Mouse (Mus musculus): ENCODE measurements at regions not wholly inside any gene's neighbourhood (a gene's known extent, or its start where the extent isn't known, plus 50 kb on each side); places are given as distances from the start of the nearest gene placed in this dataset.

- TF ChIP-seq EP300 (IDR thresholded peaks at IDR 0.05; ENCODE audit: insufficient read depth, low read depth, low read length) (no peak), POLR2A (IDR thresholded peaks at IDR 0.05; ENCODE audit: insufficient read depth, low read length) (no peak), CTCF (IDR thresholded peaks at IDR 0.05; ENCODE audit: low read depth, low read length) (no peak)
Observed at GRCm38 (mm10) chr2:8287403-8287802, 778.0 kb upstream of the Celf2 start.
